Mouse (Mus musculus): ENCODE results near the gene Gsta1. TPM values are rescaled to one million over a fixed set of nuclear protein-coding genes. Genes with fewer than 3 reads are reported as not detected.
A peak's percentile ranks its signal among the peaks of the same experiment; 100 is the strongest.
"Not testable (repeated sequence)": the region's sequence is repeated elsewhere in the genome, so short reads cannot be mapped to it uniquely, and the experiment has no call there.

Gsta1 gene
- polyA plus RNA-seq, 1 experiment from 2014 or later: 94.0 TPM

- Histone ChIP-seq H3K4me2 (replicated peaks; ENCODE audit: low read depth) (no peak overlapping the region), H3K27ac (ENCODE audit: low read depth, low read length) (0 out of 2 replicates have a peak overlapping the region, but pooled peaks have one; percentile 3), H3K9me3 (ENCODE audit: control insufficient read depth) (no peaks in the 10 kb centered on the region), H3K4me1 (replicated peaks; ENCODE audit: control insufficient read depth, insufficient read depth, low read length) (peaks cover 2% of the 10 kb centered on the region; the same call in 1 of the 2 replicates), H3K36me3 (ENCODE audit: control insufficient read depth, insufficient read depth) (no peaks in the 10 kb centered on the region), H3K4me3 (ENCODE audit: low read depth, low read length) (no peak overlapping the region), H3K27me3 (replicated peaks; ENCODE audit: control insufficient read depth, insufficient read depth, low read length) (no peaks in the 10 kb centered on the region), H3K9ac (ENCODE audit: low read depth, low read length) (no peak overlapping the region)
- WGBS: 40% methylated on average over 2 of the region's 2 CpGs
- no peak for TF ChIP-seq CTCF (IDR thresholded peaks at IDR 0.05; ENCODE audit: low read depth)
- ATAC-seq: peak; percentile 71
Observed at GRCm38 (mm10) chr9:78224418-78224817, 6.0 kb upstream of the Gsta1 start.

DNA sequence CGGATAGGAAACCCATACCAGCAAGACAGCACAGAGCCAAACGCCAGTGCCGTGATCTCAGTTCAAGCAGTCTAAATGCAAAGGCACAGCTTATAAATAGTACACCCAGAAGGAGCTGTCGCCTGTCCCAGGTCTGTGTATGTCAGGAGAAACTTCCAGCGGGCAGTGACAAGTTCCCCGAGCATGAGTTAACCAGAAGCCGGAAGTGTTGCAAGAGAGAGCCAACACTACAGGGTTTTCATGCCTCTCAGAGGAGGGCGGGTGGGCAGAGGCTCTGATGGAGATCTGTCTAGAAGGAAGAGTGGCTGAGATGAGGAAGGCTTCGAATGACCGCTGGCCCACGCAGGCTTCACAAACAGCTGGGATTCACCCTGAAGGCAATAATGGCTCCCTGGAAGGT lies 5.2 kb upstream of the Gsta1 start:
- H3K36me3 ChIP-seq (ENCODE audit: control insufficient read depth, insufficient read depth): no peaks in the 10 kb centered on the region

GRCm38 (mm10) chr9:78228122-78228521 lies 2.3 kb upstream of the Gsta1 start:
- Histone ChIP-seq H3K9me3 (ENCODE audit: control insufficient read depth) (no peaks in the 10 kb centered on the region), H3K9ac (ENCODE audit: low read depth, low read length) (no peak overlapping the region)

More for the DNA sequence above, 5.2 kb upstream of the Gsta1 start:
- H3K27me3 ChIP-seq (replicated peaks; ENCODE audit: control insufficient read depth, insufficient read depth, low read length): no peaks in the 10 kb centered on the region
- no peak overlapping the region for H3K4me2 ChIP-seq (replicated peaks; ENCODE audit: low read depth)
- H3K4me1 ChIP-seq (replicated peaks; ENCODE audit: control insufficient read depth, insufficient read depth, low read length): peaks cover 2% of the 10 kb centered on the region; the same call in 1 of the 2 replicates
- WGBS: 77% methylated on average over 11 of the region's 11 CpGs
- ATAC-seq: no peak
- TF ChIP-seq CTCF (IDR thresholded peaks at IDR 0.05; ENCODE audit: low read depth): no peak
- H3K9me3 ChIP-seq (ENCODE audit: control insufficient read depth): no peaks in the 10 kb centered on the region
- H3K4me3 ChIP-seq (ENCODE audit: low read depth, low read length): no peak overlapping the region
- H3K9ac ChIP-seq (ENCODE audit: low read depth, low read length): no peak overlapping the region
- H3K27ac ChIP-seq (ENCODE audit: low read depth, low read length): no peak overlapping the region

DNA sequence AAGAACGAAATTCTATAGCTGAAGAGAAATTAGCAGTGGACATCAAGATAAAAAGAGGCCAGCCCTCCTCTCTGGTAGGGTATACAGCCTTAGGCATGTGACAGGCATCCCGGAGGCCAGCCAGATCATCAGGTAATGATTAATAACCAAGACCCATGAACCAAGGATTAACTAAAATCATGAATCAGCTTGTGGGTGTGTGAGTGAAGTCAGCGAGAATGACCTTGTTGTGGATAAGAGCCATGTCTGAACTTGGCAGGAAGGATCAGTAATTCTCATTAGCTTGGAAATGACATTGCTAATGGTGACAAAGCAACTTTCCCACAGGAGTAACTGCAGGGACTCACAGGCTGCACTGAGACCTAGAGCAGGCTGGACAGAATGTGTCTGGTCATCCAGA lies 798 bp upstream of the Gsta1 start:
- H3K36me3 ChIP-seq (ENCODE audit: control insufficient read depth, insufficient read depth); H3K4me3 ChIP-seq (ENCODE audit: low read depth, low read length); H3K27me3 ChIP-seq (replicated peaks; ENCODE audit: control insufficient read depth, insufficient read depth, low read length); H3K4me1 ChIP-seq (replicated peaks; ENCODE audit: control insufficient read depth, insufficient read depth, low read length); H3K9ac ChIP-seq (ENCODE audit: low read depth, low read length); H3K4me2 ChIP-seq (replicated peaks; ENCODE audit: low read depth); H3K9me3 ChIP-seq (ENCODE audit: control insufficient read depth): not testable (repeated sequence)
- peak overlapping the region; percentile 89 for H3K27ac ChIP-seq (ENCODE audit: low read depth, low read length)
- WGBS: 28% methylated on average over 3 of the region's 3 CpGs
- ATAC-seq: peak; percentile 82

More at GRCm38 (mm10) chr9:78228122-78228521, 2.3 kb upstream of the Gsta1 start:
- no peak for ATAC-seq
- Histone ChIP-seq H3K4me3 (ENCODE audit: low read depth, low read length) (no peak overlapping the region), H3K27ac (ENCODE audit: low read depth, low read length) (peak overlapping the region; percentile 1; the same call in 1 of the 2 replicates), H3K4me2 (replicated peaks; ENCODE audit: low read depth) (no peak overlapping the region), H3K36me3 (ENCODE audit: control insufficient read depth, insufficient read depth) (no peaks in the 10 kb centered on the region), H3K27me3 (replicated peaks; ENCODE audit: control insufficient read depth, insufficient read depth, low read length) (no peaks in the 10 kb centered on the region), H3K4me1 (replicated peaks; ENCODE audit: control insufficient read depth, insufficient read depth, low read length) (peaks cover 1% of the 10 kb centered on the region; the same call in 1 of the 2 replicates)
- 90% methylated on average over 2 of the region's 2 CpGs for WGBS
- TF ChIP-seq CTCF (IDR thresholded peaks at IDR 0.05; ENCODE audit: low read depth): no peak

GRCm38 (mm10) chr9:78233121-78233695 lies 2.8 kb downstream of the Gsta1 start:
- not testable (repeated sequence) for H3K4me1 ChIP-seq (replicated peaks; ENCODE audit: control insufficient read depth, insufficient read depth, low read length); H3K27me3 ChIP-seq (replicated peaks; ENCODE audit: control insufficient read depth, insufficient read depth, low read length); H3K27ac ChIP-seq (ENCODE audit: low read depth, low read length); H3K4me2 ChIP-seq (replicated peaks; ENCODE audit: low read depth); ATAC-seq; H3K9ac ChIP-seq (ENCODE audit: low read depth, low read length); H3K9me3 ChIP-seq (ENCODE audit: control insufficient read depth); H3K4me3 ChIP-seq (ENCODE audit: low read depth, low read length); H3K36me3 ChIP-seq (ENCODE audit: control insufficient read depth, insufficient read depth)
- WGBS: no CpG with 5 or more reads among the region's 10 CpGs

GRCm38 (mm10) chr9:78255683-78256470 lies 25.4 kb downstream of the Gsta1 start:
- not testable (repeated sequence) for H3K9ac ChIP-seq (ENCODE audit: low read depth, low read length); H3K36me3 ChIP-seq (ENCODE audit: control insufficient read depth, insufficient read depth); H3K4me1 ChIP-seq (replicated peaks; ENCODE audit: control insufficient read depth, insufficient read depth, low read length); H3K9me3 ChIP-seq (ENCODE audit: control insufficient read depth); H3K4me3 ChIP-seq (ENCODE audit: low read depth, low read length); H3K4me2 ChIP-seq (replicated peaks; ENCODE audit: low read depth); H3K27me3 ChIP-seq (replicated peaks; ENCODE audit: control insufficient read depth, insufficient read depth, low read length)
- 45% methylated on average over 4 of the region's 4 CpGs for WGBS
- peak overlapping the region; percentile 66 for H3K27ac ChIP-seq (ENCODE audit: low read depth, low read length)
- ATAC-seq: peak; percentile 91

DNA sequence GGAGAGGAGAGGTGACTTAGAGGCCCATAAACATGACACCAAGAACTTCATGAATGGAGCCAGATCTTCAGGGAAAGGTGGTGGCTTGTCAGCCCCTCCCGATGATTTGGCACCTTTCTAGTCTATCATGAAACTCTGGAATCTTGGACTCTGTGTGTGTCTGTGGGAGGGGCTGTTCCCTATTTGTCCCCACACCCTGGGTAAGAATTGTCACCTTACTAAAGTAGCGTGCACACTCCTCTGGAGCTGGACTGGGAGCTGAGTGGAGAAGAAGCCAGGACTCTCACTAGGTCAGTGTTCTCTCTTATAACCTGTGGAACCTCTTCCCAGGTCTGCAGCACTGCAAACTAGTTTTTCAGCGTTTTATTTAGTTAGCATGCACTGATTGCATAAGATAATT lies 26.5 kb downstream of the Gsta1 start, which contains the start of gene Gm3776:
Gm3776 (plus strand) TSS at position 216 of the 400 bp plus-strand sequence.
- H3K9ac ChIP-seq (ENCODE audit: low read depth, low read length); H3K4me3 ChIP-seq (ENCODE audit: low read depth, low read length); H3K4me2 ChIP-seq (replicated peaks; ENCODE audit: low read depth); H3K27me3 ChIP-seq (replicated peaks; ENCODE audit: control insufficient read depth, insufficient read depth, low read length); H3K4me1 ChIP-seq (replicated peaks; ENCODE audit: control insufficient read depth, insufficient read depth, low read length); H3K9me3 ChIP-seq (ENCODE audit: control insufficient read depth); H3K36me3 ChIP-seq (ENCODE audit: control insufficient read depth, insufficient read depth): not testable (repeated sequence)
- peak within 1 kb of the TSS; percentile 66; the same call in 1 of the 2 replicates for H3K27ac ChIP-seq (ENCODE audit: low read depth, low read length)
- peak; percentile 61 for ATAC-seq
- WGBS: 47% methylated on average over 1 of the region's 3 CpGs
